Mouse (Mus musculus): ENCODE results near the gene Frs3. TPM values are rescaled to one million over a fixed set of nuclear protein-coding genes. Genes with fewer than 3 reads are reported as not detected.
A peak's percentile ranks its signal among the peaks of the same experiment; 100 is the strongest.

Gene Frs3
- total RNA-seq, 2 experiments from 2014 or later: 4.0 to 4.3 TPM

DNA sequence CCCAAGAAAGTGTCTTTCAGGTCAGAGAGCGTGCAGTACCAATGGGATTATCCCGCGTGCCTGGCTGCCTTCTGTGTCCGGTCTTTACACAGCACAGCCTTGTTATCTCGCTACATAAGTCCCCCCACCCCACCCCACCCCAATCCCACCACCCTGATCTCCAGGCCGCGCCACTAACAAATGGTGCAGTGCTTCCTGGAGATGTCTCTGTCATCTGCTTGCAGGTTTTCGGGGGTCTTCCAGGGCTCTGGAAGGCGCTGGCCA lies 554 bp upstream of the Frs3 start, which contains the start of gene Tomm6:
Tomm6 (minus strand) TSS at position 43 of the 264 bp plus-strand sequence.
- no peak for DNase-seq
- intact Hi-C loops (cut with DNase I): loop anchor here (2.0 kb wide), 1 partner anchor 59 kb away; no protein-coding TSS in a partner anchor

DNA sequence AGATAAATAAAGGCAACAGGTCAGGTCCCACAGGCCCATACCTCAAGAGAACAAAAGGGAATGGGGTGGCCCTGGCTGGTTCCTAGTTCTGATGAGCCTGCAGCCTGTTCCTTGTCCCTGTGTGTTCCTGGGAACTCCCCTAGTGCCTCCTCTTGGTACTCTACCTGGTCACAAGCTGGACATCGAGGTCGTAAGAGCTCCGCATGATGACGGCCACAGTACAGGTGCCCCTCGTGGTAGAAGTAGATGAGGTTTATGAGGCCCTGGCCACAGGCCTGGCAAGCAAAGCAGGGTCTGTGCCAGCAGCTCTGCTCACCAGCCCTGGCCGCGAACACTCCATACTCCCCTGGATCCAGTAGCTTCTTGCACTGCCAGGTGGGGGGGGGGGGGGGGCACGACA lies 1.1 kb downstream of the Frs3 start:
- intact Hi-C loops (cut with DNase I): loop anchor here (2.0 to 5.0 kb wide), 2 partner anchors 61 to 318 kb away; no protein-coding TSS in a partner anchor

DNA sequence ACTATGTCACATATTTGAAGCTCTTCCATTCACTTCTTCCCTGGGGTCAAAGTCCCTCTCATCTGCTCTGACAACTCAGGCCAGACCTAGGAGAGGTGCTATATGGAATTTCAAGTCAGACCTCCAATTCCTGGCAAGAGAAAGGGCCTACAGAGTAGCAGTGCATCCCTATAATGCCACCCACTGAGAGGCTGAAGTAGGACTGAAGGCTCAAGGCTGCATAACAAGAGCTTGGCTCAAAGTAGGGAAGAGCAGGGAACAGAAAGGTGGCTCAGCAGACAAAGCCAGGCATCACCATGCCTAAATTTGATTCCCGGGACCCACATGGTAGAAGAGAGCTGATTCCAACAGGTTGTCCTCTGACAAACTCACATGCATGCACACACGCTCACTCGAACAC lies 2.8 kb downstream of the Frs3 start:
- no peak for DNase-seq
- intact Hi-C loops (cut with DNase I): loop anchor here (5.0 kb wide), 1 partner anchor 319 kb away; no protein-coding TSS in a partner anchor

More for the DNA sequence above, 1.1 kb downstream of the Frs3 start:
- DNase-seq: no peak

DNA sequence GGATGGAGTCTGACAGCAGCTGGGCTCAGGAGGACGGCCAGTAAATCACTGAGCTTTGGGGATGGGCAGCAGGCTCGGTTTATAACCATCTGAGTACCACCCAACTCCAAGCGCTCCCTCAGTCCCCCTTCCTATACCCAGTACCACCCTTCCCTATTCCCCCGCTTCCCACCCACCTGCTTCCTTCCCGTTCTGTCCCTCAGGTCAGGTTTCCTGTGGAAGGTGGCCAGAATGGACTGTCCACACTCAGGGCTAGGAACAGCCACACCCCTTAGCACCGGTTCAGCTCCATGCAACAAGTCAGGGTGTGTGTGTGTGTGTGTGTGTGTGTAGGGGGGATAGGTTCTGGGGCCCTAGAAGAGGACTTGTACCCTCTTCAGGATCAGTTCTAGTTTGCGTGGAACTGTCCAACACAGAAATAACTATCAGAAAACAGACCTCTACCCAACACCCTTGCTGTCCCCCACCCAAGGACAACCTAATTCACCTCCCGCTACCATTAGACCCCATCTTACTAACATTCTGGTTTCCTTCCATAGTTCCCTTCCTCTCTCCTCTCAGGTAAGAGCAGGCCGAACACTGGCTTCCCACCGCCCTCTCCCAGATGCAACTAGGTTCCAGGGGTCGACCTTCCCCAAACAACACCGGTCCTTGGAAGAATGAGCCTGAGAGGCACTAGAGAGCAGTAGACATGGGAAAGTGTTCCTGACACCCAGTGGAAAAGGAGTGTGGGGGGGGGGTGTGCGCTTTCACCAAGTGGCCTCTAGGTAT lies 5.0 kb downstream of the Frs3 start:
- intact Hi-C loops (cut with DNase I): loop anchor here (5.0 kb wide), 1 partner anchor 322 kb away; no protein-coding TSS in a partner anchor
- peak; percentile 44 to 51 for DNase-seq

DNA sequence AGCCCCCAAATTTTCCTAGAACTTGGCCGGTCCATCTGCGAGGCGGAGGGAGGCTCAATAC lies 5.4 kb downstream of the Frs3 start, which contains the start of gene Gm21981:
Gm21981 (minus strand) TSS at position 14 of the 61 bp plus-strand sequence.
- no peak for DNase-seq
- intact Hi-C loops (cut with DNase I): loop anchor here (5.0 kb wide), 1 partner anchor 322 kb away; no protein-coding TSS in a partner anchor

DNA sequence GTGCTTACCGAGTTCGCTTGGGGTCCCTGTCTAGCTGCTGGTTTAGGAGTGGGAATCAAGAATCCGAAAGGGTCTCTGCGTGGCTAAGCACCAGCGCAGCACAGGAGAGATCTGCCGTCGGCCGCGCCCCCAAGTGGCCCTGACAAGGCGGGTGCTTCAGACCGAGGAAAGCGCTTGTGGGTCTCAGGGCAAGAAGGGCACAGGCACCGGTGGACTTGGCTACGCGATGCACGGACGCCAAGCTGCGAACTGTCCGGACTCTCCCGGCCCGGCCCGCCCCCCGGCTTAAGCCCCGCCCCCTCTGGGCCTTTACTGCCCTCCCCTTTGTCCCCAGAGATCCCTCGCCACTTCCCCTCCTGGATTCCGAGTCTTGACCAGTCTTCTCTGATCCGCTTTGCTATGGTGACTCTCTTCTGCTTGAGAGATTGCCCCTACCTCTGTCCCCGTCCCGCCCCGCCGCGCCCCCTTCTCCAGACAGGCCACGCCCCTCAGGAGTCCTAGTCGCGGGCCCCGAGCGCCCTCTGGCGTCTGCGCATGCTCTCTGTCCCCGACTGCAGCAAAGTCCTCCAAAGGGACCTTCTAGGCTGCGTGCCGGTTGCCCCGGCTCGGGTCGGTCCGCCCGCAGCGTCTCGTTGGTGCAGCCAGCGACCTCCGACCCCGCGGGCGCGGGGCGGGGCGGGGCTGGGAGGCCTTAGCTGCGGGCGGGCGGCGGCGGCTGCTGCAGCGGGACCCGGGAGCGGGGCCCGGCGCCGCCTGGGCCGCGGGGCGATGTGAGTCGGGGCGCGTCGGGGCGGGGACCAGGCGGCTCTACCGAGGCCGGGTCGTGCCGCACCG lies 5.9 kb downstream of the Frs3 start, which contains the start of gene Prickle4:
Prickle4 (minus strand) TSS at position 234 of the 834 bp plus-strand sequence.
- intact Hi-C loops (cut with DNase I): loop anchor here (5.0 kb wide), 1 partner anchor 322 kb away; no protein-coding TSS in a partner anchor
- DNase-seq: peak; percentile 98

DNA sequence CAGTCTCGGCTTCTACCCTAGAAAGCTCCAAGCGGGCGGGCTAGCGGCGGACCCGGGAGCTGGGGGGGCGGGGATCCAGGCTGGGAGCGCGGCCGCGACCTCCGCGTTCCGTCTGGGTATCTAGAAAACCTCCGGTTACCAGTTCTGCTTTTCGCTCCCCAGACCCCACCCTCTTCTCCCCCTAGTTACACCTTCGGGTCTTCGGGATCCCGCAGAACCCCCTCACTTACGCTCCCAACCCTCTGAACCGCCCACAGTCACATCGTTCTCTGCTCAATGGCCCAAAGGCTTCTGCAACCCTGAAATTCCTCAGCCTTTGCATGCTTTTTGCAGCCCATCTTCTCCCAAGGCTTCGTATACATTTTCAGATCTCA lies 6.5 kb downstream of the Frs3 start:
- intact Hi-C loops (cut with DNase I): no loop called here
- no peak for DNase-seq

DNA sequence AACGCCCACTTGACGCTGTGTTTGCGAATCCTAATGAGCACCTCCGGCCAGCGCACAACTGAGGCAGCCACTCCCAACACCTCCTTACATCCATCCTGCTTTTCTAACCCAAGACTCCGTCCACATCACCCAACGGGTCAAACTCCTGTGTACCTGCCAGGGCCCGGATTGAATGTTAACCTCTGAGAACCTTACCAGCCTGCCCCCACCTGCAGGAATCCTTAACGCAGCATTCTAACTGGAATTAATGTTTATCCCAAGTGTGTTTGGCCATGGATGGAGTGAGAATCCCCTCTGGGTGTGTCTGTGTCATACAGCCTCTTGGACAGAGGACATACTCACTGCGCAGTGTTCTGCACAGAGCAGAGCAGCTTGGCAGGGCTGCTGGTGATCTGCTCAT lies 9.3 kb downstream of the Frs3 start:
- no peak for DNase-seq
- intact Hi-C loops (cut with DNase I): no loop called here

DNA sequence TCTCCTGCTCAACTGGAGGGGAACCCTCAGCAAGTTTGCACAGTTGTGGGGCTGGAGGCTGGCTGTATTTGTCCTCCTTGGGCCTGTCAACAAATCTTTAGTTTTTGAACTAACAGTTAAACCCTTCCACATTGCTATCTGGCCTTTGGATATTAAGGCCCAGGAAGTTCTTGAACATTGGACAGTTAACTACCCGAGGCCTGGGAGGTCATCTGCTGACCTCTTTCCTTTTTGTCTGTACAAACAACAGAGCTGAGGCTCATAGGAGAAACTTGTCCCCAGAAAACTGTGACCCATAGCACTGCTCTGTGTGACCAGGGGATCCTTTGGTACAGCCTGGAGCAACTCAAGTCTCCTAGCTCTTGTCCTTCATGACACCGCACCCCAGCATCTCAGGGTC lies 10.2 kb downstream of the Frs3 start:
- no peak for DNase-seq
- intact Hi-C loops (cut with DNase I): no loop called here

DNA sequence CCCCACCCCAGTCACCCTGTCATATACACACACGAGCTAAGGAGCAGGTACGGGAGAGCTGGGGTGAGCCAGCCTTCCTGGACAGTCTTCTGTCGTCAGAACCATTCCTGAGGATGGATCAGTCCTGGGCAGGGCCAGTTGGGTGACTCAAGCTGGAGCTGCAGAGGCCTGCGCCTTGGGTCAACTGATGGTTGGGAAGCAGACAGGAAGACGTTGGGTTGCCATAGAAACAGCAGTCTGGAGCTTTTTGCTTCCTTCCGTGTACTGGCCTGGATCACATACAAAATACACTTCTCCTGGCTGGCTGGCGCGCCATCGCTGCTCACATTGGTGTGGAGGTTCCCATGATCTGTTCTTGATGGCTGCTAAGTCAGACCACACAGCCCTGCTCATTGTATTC lies 13.0 kb downstream of the Frs3 start:
- DNase-seq: no peak
- intact Hi-C loops (cut with DNase I): no loop called here

DNA sequence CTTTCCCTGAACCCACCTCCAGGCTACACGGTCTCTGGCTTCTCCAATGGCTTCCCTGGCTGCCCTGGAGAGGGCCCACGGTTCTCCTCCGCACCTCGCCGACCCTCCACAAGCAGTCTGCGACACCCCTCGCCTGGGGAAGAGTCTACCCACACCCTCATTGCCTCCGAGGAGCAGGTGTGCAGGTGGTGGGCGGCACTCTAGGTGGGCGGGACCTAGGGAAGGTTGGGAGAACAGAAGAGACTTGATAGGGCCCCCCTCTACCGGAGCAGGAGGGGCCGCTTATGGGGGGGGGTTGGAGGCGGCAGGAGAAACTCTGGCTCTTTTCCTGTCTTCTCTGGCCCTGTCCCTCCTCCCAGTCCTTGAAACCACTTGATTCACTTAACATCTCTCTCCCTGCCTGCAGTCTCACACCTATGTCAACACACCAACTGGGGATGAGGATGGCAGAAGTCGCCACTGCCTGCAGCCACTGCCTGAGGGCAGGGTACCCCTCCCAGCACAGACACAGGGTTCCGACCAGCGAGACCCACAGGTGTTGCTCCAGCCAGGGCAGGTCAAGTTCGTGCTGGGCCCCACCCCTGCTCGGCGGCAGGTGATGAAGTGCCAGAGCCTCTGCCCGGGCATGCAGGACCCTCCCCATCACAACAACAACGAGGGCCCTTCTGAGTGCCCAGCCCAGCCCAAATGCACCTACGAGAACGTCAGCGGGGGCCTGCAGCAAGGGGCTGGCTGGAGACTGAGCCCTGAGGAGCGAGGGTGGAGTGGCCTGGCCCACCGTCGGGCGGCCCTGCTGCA lies 13.9 kb downstream of the Frs3 start:
- intact Hi-C loops (cut with DNase I): no loop called here
- DNase-seq: no peak

DNA sequence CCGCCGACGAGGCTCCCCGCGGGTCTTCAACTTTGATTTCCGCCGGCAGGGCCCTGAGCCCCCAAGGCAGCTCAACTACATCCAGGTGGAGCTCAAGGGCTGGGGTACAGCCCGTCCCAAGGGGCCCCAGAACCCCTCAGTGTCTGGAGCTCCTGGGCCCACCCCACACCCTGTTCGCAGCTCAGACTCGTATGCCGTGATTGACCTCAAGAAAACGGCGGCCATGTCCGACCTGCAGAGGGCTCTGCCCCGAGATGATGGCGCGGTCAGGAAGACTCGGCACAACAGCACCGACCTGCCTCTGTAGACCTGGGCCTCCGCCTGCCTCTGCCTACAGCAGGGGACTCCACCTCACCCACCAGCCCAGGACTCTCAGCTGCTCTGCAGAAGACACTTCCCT lies 14.7 kb downstream of the Frs3 start:
- intact Hi-C loops (cut with DNase I): no loop called here
- no peak for DNase-seq

DNA sequence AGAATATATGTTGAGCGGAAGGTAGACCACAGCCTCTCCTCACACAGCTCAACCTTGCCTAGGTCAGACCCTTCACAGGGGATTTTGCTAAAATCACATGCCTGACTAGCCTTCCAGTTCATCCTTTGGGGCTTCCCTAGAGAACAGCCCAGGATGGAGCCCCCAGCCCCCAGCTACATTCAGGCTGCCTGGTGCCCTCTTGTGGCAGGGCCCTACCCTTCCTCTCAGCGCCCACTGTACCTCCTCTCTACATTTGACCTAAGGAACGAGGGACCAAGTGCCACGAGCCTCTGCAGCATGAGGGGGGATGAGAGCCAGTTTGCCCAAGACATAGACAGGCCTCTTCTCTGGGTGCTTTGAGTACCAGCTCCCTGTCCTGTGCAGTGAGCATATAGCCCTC lies 15.9 kb downstream of the Frs3 start:
- intact Hi-C loops (cut with DNase I): no loop called here

DNA sequence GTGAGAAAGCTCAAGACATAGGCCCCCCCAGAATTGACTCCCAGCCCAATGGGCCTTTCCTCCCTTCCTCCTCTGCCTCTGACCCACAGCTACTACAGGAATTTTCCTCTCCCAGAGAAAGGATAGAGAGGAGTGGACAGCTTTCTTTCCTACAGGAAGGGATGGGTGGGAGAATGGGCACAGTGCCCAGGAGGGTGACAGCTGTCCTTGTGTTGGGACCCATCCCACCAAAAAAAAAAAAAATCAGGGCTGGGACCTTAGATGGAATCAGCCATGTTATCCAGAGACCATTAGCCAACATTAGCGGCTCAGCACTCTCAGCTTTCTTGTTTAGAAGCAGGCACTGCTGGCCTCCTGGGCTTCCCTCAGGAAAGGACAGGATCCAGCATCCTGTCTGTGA lies 17.4 kb downstream of the Frs3 start:
- no peak for DNase-seq
- intact Hi-C loops (cut with DNase I): no loop called here

More for the DNA sequence above, 15.9 kb downstream of the Frs3 start:
- DNase-seq: no peak

DNA sequence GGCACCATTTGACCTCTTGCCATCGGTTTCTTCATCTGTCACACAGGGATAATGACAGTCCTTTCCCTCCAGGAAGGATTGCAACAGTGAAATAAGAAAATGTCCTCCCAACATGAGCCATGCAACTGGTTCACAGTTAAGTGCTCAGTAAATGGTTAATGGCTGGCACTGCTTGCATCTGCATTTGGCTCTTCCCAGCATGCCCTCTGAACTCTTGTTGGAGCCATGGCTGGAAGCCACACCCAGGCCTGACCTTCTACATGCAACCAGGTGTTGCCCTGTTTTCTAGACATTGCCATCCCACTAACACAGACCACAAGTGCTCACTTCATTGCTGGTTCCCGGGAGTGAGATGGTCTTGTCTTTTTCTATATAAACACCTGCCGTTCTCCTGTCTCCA lies 19.1 kb downstream of the Frs3 start:
- intact Hi-C loops (cut with DNase I): no loop called here
- DNase-seq: no peak

DNA sequence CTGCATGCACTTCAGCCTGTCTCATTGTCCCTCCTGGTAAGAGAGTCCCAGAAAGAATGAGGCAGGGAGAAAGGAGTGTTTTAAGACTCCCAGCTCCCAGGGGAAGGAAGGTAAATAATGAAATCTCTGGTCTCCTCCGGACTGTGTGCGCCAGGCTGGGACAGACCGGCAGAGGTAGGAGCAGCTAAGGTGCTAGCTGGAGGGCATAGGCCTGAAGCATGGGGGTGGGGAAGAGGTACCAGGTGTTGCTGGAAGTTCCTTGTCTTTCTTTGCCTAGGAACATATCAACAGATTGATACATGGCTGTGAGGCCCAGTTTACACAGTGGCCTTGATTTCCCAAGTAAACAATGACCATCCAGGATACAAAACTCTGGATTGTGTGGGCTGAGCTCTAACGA lies 20.1 kb downstream of the Frs3 start:
- DNase-seq: no peak
- intact Hi-C loops (cut with DNase I): no loop called here

DNA sequence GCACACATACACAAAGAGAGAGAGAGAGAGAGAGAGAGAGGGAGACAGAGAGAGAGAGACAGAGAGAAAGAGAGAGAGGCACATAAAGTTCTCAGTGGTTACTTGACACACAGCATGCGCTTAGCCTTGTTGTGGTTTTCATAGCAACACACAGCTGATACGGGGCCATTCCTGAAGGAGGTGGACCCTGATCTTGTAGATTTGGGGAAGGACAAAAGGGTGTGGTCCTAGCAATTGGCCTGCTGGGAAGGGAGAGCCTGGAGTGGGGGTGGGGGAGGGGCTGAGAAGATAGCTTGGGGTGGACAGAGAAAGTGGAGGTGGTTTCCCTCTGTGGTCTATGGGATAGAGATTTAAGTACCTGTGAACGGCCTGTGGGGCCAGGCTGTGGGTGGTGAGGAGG lies 21.2 kb downstream of the Frs3 start:
- intact Hi-C loops (cut with DNase I): no loop called here

DNA sequence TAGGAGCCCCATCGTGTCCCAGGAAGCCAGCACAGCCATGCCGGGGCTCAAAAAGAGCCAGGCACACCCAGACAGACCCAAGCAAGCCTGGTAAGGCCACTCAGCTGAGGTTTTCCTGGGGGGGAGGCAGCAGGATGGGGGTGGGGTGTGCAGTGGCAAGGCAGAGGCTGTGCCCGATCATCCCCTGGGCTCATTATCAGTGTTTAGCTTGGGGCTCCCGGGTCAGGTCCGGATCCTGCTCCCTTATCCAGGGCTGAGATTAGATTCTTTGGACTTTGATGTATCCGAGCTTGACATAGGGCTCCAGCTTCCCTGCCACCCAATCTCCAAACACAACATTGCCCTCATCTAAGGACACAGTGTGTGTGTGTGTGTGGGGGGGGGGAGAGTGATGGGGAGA lies 23.1 kb downstream of the Frs3 start:
- DNase-seq: no peak
- intact Hi-C loops (cut with DNase I): no loop called here

More for the DNA sequence above, 21.2 kb downstream of the Frs3 start:
- DNase-seq: no peak

DNA sequence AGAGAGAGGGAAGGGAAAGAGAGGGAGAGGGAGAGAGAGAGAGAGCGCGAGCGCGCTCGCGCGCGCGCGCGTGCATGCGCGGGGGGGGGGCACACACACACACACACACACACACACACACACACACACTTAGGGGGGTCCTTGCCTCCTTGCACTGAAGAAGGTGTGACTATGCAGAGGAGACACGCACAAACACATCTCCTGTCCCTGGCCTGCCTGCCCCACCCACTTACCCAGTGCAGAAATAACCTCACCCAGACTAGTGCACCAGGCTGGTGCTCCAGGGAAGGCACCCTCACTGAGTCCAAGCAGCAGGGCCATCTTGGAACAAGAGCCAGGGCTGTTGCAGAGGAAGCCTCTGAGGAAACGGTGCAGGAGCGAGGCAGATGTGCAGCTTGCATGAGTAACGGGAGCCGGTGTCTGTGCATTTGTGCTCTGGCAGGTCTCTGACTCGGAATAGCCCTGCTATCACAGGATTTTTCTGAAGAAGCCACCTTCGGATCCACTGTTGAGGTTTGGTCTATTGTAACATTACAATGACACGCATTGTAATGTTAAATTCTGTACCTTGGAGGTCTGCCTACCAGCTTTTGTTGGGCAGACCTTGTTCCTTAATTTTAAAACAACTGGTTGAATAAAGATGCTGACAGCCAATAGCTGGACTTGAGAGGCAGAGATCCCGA lies 24.2 kb downstream of the Frs3 start:
- DNase-seq: no peak
- intact Hi-C loops (cut with DNase I): no loop called here

DNA sequence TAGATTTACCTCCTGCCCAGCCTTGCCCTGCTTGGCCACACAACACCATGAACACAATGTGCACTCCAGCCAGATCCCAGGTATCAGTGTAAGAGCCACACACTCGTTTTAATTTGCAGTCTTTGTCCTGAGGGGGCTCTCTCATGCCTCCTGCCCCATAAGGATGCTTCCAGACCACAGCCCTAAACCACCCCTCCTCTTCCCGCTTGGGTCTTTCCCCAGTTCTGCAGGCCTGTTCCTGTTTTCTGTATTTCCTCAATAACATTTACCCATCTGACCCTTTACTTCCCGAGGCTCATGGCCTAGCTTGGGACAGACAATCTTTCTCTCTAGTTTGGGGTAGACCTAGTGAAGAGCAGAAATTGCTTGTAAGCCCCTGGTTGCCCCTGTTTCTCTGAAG lies 26.2 kb downstream of the Frs3 start:
- intact Hi-C loops (cut with DNase I): no loop called here
- DNase-seq: no peak

DNA sequence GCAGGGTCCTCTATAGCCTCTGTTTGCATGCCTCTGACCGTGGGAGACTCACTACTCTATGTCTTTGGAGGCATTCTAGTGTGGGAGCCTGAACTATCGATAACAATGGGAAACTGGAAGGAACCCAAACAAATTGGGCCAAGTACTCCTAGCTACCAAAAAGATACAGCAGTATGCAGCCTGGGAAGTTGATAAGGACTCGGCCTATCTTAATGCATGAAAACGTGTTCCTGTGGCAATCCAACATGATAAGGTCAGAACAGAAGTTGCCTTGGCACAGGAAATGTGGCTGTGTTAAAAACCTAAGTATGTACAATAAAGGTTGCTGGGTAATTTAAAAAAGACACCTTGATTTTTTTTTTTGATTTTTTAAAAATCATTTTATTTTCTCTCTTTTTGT lies 32.4 kb downstream of the Frs3 start:
- DNase-seq: no peak
- intact Hi-C loops (cut with DNase I): no loop called here
